Mouse (Mus musculus) CH12.LX (cell line): ENCODE measurements at regions not wholly inside any gene's neighbourhood (a gene's known extent, or its start where the extent isn't known, plus 50 kb on each side); places are given as distances from the start of the nearest gene placed in this dataset.

Experiments used
- DNase-seq: peaks from one replicate; pipeline ENCODE4 v3.0.0-alpha.2; 2013; ENCODE audit errors: extremely low read depth
- H3K27ac ChIP-seq: 2 replicates; pipeline ENCODE4 v1.5.1; 2012; ENCODE audit warnings: low read depth, mild to moderate bottlenecking, control low read depth, moderate library complexity; ENCODE audit not compliant: insufficient read depth
- H3K27me3 ChIP-seq: replicated peaks from 2 replicates; pipeline ENCODE3; 2012; ENCODE audit warnings: inconsistent platforms
- H3K36me3 ChIP-seq, 2 experiments: replicated peaks in 1 of 2; 2 replicates each; pipeline versions ENCODE3 to v1.6.1; 2012; ENCODE audit warnings: inconsistent platforms in 1 of 2, low read length in 1 of 2, mild to moderate bottlenecking in 1 of 2, mixed read lengths in 1 of 2, moderate library complexity in 1 of 2; ENCODE audit not compliant: control insufficient read depth in 1 of 2, insufficient read depth in 1 of 2
- H3K4me1 ChIP-seq, 2 experiments: 2 replicates each; pipeline ENCODE4 v1.6.1; 2012; ENCODE audit warnings: inconsistent platforms in 1 of 2, moderate library complexity in 1 of 2; ENCODE audit not compliant: insufficient read depth in 2 of 2, control insufficient read depth in 1 of 2
- H3K4me2 ChIP-seq: 2 replicates; pipeline ENCODE4 v1.6.1; 2012; ENCODE audit warnings: low read depth, mild to moderate bottlenecking, control low read depth; ENCODE audit not compliant: poor library complexity, insufficient read depth, severe bottlenecking
- H3K4me3 ChIP-seq, 3 experiments: fragments of 150-350 bp in 1 of 3; sonication (generic) in 1 of 3; replicated peaks in 1 of 3; 2 replicates each; pipeline versions ENCODE3 to v1.5.1; 2011 to 2012; ENCODE audit warnings: low read depth in 2 of 3, low read length in 2 of 3, mild to moderate bottlenecking in 2 of 3, moderate library complexity in 2 of 3, control low read depth in 1 of 3, improper control_type of control experiment in 1 of 3, inconsistent platforms in 1 of 3, mixed read lengths in 1 of 3; ENCODE audit not compliant: poor library complexity in 1 of 3
- H3K79me2 ChIP-seq: replicated peaks from 2 replicates; pipeline ENCODE4 v1.6.1; 2012; ENCODE audit warnings: mild to moderate bottlenecking, moderate library complexity; ENCODE audit not compliant: control insufficient read depth, poor library complexity, insufficient read depth, severe bottlenecking; ENCODE audit errors: extremely low read depth
- H3K9ac ChIP-seq: 2 replicates; pipeline ENCODE4 v1.6.1; 2012; ENCODE audit warnings: low read depth, mild to moderate bottlenecking, control low read depth, moderate library complexity; ENCODE audit not compliant: insufficient read depth
- H3K9me3 ChIP-seq: replicated peaks from 2 replicates; pipeline ENCODE3; 2012; ENCODE audit warnings: low read length, inconsistent platforms, mixed read lengths
- CHD1 ChIP-seq: IDR thresholded peaks from 2 replicates; pipeline ENCODE4 v1.6.1; 2012; ENCODE audit warnings: low read depth, low read length, improper control_type of control experiment, inconsistent platforms
- ELF1 ChIP-seq: IDR thresholded peaks from 2 replicates; pipeline ENCODE4 v1.6.1; 2014; ENCODE audit warnings: low read depth, mild to moderate bottlenecking, inconsistent platforms, low read length, improper control_type of control experiment
- HCFC1 ChIP-seq: IDR thresholded peaks from 2 replicates; pipeline ENCODE4 v1.6.1; 2012; ENCODE audit warnings: low read depth, mild to moderate bottlenecking, inconsistent platforms, low read length, improper control_type of control experiment
- KAT2A ChIP-seq: IDR thresholded peaks from 2 replicates; pipeline ENCODE4 v1.6.1; 2012; ENCODE audit warnings: low read length, improper control_type of control experiment, inconsistent platforms; ENCODE audit not compliant: insufficient replicate concordance
- MAZ ChIP-seq: IDR thresholded peaks from 2 replicates; pipeline ENCODE4 v1.6.1; 2012; ENCODE audit warnings: low read depth, mild to moderate bottlenecking, inconsistent platforms, low read length, improper control_type of control experiment, moderate library complexity
- MXI1 ChIP-seq: IDR thresholded peaks from 2 replicates; pipeline ENCODE4 v1.6.1; 2011; ENCODE audit warnings: mild to moderate bottlenecking, low read depth, low read length, improper control_type of control experiment
- MYC ChIP-seq: IDR thresholded peaks from 2 replicates; pipeline ENCODE4 v1.6.1; 2011; ENCODE audit warnings: low read depth, mild to moderate bottlenecking, improper control_type of control experiment, low read length
- NRF1 ChIP-seq: IDR thresholded peaks from 2 replicates; pipeline ENCODE4 v1.6.1; 2014; ENCODE audit warnings: low read depth, mild to moderate bottlenecking, inconsistent platforms, low read length, improper control_type of control experiment, moderate library complexity
- POLR2A ChIP-seq: IDR thresholded peaks from 2 replicates; pipeline ENCODE4 v1.6.1; 2011; ENCODE audit warnings: low read depth, mild to moderate bottlenecking, improper control_type of control experiment, low read length
- RAD21 ChIP-seq: IDR thresholded peaks from 2 replicates; pipeline ENCODE4 v1.6.1; 2011; ENCODE audit warnings: low read depth, mild to moderate bottlenecking, low read length, improper control_type of control experiment, moderate library complexity
- SIN3A ChIP-seq: IDR thresholded peaks from 2 replicates; pipeline ENCODE4 v1.6.1; 2012; ENCODE audit warnings: low read length, improper control_type of control experiment, inconsistent platforms
- SMC3 ChIP-seq: IDR thresholded peaks from 2 replicates; pipeline ENCODE4 v1.6.1; 2011; ENCODE audit warnings: low read depth, low read length, improper control_type of control experiment
- UBTF ChIP-seq: IDR thresholded peaks from 2 replicates; pipeline ENCODE4 v1.6.1; 2012; ENCODE audit warnings: low read depth, mild to moderate bottlenecking, inconsistent platforms, low read length, improper control_type of control experiment, moderate library complexity
- ZKSCAN1 ChIP-seq: IDR thresholded peaks from 2 replicates; pipeline ENCODE4 v1.6.1; 2012; ENCODE audit warnings: low read depth, inconsistent platforms, low read length, improper control_type of control experiment, borderline replicate concordance
- ZMIZ1 ChIP-seq: IDR thresholded peaks from 2 replicates; pipeline ENCODE4 v1.6.1; 2012; ENCODE audit warnings: low read depth, mild to moderate bottlenecking, inconsistent platforms, low read length, improper control_type of control experiment
- ZNF384 ChIP-seq: IDR thresholded peaks from 2 replicates; pipeline ENCODE4 v1.6.1; 2012; ENCODE audit warnings: low read depth, low read length, improper control_type of control experiment, inconsistent platforms
- dilution Hi-C: fragments of 300-500 bp; cut with MboI; formaldehyde crosslinking; loops from 2 replicates; pipeline ENCODE4 v1.14.3; 2020; ENCODE audit warnings: low sequenced_read_pairs; ENCODE audit not compliant: extremely low pct_unique_long_range_greater_than_20kb, extremely low pct_ligation_motif_present
- in situ Hi-C: fragments of 300-500 bp; cut with MboI; formaldehyde crosslinking; loops from 3 replicates; pipeline ENCODE4 v1.14.3; 2019; ENCODE audit warnings: low sequenced_read_pairs, low pct_ligation_motif_present, low pct_unique_long_range_greater_than_20kb, mixed read lengths

GRCm38 (mm10) chr13:32518611-32519344, 180.2 kb upstream of the Gmds start:
- Histone ChIP-seq H3K9me3 (no peaks in the 10 kb centered on the region), H3K27ac (no peak overlapping the region), H3K9ac (no peak overlapping the region), H3K79me2 (no peaks in the 10 kb centered on the region), H3K27me3 (no peaks in the 10 kb centered on the region), H3K4me2 (no peak overlapping the region), H3K4me1 (peaks cover 5 to 9% of the 10 kb centered on the region in 2 experiments; a peak in 1 of 4 replicates), H3K4me3 (no peak overlapping the region), H3K36me3 (no peaks in the 10 kb centered on the region)
- DNase-seq = no peak
- dilution Hi-C loops (no loop called here), in situ Hi-C loops (no loop called here)
- TF ChIP-seq CHD1 (no peak), KAT2A (no peak)

- Histone ChIP-seq H3K9ac (no peak overlapping the region; the same call in 1 of the 2 replicates), H3K27ac (no peak overlapping the region), H3K4me1 (peaks cover 5 to 9% of the 10 kb centered on the region in 2 experiments; a peak in 1 of 4 replicates), H3K4me3 (no peak overlapping the region), H3K36me3 (no peaks in the 10 kb centered on the region), H3K9me3 (no peaks in the 10 kb centered on the region), H3K79me2 (no peaks in the 10 kb centered on the region), H3K27me3 (no peaks in the 10 kb centered on the region), H3K4me2 (peak overlapping the region; percentile 50; the same call in 1 of the 2 replicates)
- dilution Hi-C loops (no loop called here), in situ Hi-C loops (no loop called here)
- TF ChIP-seq MXI1 = no peak
- no peak for TF ChIP-seq MAZ
- TF ChIP-seq ZMIZ1 = no peak
- no peak for TF ChIP-seq MYC
- no peak for TF ChIP-seq SMC3
- no peak for TF ChIP-seq ELF1
- no peak for TF ChIP-seq UBTF
- TF ChIP-seq ZKSCAN1 = no peak
- TF ChIP-seq SIN3A = no peak
- TF ChIP-seq ZNF384 = no peak
- TF ChIP-seq POLR2A = no peak
- no peak for TF ChIP-seq RAD21
- no peak for TF ChIP-seq HCFC1
- no peak for TF ChIP-seq NRF1
- DNase-seq = no peak
Observed at GRCm38 (mm10) chr13:32517514-32517913, 179.0 kb upstream of the Gmds start.
